Mouse (Mus musculus) brain, embryonic 14.5 days (tissue): ENCODE results near the gene Arl13a.

Source experiments
- CTCF ChIP-seq: fragments of 200-500 bp; IDR thresholded peaks from 2 replicates; pipeline ENCODE4 v1.5.1; 2012; ENCODE audit warnings: inconsistent platforms, mild to moderate bottlenecking, moderate library complexity, borderline replicate concordance; ENCODE audit not compliant: insufficient read depth, insufficient read length; ENCODE audit errors: extremely low read depth
- POLR2A ChIP-seq: fragments of 200-500 bp; IDR thresholded peaks from 2 replicates; pipeline ENCODE4 v1.6.1; 2012; ENCODE audit warnings: mild to moderate bottlenecking, inconsistent platforms, borderline replicate concordance; ENCODE audit not compliant: poor library complexity, insufficient read depth, insufficient read length, severe bottlenecking; ENCODE audit errors: extremely low read depth

DNA sequence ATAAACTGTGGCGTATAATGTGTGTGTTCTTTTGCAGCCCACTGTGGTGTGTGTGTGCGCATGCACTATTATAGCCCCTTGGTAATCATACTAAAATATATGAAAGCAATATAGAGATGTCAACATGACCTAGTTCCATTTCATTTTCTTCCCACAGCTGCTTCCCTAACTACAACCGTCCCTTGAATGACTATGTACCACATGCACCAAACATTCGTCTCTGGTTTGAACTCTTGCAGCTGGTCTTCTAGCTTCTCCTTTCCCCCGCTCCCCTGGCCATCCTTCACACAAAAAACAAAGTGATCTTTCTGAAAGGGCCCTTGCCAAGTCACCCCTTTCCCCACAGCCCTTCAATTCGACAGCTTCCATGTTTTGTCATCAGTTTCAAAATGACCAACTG, 47.3 kb upstream of the Arl13a start:
- no peak for TF ChIP-seq POLR2A
- no peak for TF ChIP-seq CTCF
